Mouse (Mus musculus) hindlimb bud, embryonic 11.5 days (tissue): ENCODE results near the gene Bcl11b.

Experiments
- DNase-seq: peaks from one replicate; pipeline ENCODE4 v3.0.0-alpha.2; 2012; ENCODE audit warnings: low read depth, low spot score; ENCODE audit errors: extremely low spot score

The Bcl11b gene

GRCm38 (mm10) chr12:107974504-107974903, 28.9 kb downstream of the Bcl11b start:
- DNase-seq: no peak

GRCm38 (mm10) chr12:107973556-107974140, 29.8 kb downstream of the Bcl11b start:
- no peak for DNase-seq

DNA sequence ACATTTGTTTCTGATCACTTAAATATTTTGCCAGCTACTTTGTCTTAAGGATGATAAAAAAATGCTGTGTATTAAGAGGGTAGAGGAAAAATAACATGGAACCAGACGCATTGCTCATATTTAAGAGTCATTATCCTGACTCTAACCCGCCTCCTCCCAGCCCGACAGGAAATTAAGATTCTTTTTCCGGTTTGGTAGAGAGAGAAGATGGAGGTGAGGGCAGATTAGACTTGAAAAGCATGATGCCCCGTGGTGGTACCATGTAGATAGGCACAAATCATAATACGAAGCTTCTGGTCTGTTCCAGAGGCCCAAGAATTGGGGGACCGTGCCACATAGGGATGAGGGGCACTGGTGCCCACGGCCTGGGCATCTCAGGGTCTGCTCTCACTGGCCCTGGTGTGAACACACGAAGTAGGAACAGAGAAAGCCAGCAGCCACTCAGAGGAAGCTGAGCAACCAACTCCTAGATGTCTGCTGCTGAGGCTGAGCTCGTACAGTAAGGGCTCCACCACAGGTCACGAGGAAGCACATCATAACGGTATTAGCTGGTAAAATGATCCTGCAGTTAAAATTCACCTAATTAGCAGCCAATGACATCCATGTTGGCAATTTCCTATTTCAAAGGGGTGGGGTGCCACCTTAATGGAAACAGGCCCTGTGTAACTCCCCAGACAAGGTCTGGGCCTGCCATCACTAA, 32.2 kb downstream of the Bcl11b start:
- DNase-seq: no peak

GRCm38 (mm10) chr12:107970637-107971036, 32.8 kb downstream of the Bcl11b start:
- no peak for DNase-seq

DNA sequence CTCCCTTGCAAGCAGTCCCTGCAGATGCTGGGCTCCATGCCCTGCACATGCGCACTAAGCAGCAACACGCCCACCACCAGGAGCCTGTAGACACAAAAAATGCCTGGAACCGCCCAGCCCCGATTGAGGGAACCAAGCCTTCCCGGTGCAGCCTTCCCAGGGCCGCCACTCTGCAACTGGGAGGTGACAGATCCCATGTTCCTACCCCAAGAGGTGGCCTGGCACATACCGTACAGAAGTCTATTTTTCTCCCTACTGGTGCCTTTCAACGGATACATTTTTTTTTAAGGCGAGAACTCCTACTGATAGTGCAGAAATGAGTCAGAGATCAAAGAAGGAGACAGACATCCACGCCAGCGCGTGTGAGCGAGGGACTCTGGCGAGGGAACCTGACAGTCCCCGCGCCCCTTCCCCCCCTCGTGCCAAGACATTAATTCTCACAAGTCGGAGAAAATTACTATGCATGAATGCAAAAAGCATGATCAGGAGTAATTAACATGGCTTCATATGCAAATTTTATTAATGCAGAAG, 33.5 kb downstream of the Bcl11b start:
- no peak for DNase-seq

DNA sequence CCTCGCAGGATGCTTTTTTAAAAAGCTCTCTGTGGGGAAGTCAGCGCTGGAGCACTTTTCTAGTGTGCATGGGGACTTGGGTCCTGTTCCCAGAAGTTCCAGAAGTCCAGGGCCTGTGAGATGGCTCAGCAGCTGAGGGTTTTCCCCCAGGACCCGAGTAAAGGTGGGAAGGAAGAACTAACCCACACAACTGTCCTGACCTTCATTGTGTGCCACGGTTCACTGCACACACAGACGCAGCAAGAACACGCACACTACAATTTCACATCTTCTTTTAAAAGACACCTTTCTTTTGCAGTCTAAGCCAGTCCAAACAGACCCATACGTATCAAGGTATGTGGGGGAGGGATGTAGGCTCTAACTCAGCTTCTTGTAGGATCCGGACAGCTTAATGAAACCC, 34.3 kb downstream of the Bcl11b start:
- no peak for DNase-seq

DNA sequence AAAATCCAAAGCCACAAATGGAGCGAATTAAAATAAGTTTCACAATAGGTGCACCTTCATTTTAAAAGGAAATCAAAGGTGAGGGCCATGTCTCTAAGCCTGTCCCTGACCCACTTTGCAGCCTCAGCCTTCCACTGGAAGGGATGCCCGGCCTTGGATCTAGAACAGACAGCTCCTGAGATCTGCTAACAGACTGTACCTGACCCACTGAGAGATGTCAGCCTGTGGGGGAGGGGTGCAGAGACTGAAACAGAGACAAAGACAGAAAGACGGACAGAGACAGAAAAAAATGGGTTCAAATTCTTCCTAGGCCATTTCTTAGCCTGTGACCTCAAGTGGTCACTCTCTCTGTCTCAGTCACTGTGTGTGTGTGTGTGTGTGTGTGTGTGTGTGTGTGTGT, 35.1 kb downstream of the Bcl11b start:
- no peak for DNase-seq

- DNase-seq: no peak
Observed at GRCm38 (mm10) chr12:107967026-107967425, 36.4 kb downstream of the Bcl11b start.

DNA sequence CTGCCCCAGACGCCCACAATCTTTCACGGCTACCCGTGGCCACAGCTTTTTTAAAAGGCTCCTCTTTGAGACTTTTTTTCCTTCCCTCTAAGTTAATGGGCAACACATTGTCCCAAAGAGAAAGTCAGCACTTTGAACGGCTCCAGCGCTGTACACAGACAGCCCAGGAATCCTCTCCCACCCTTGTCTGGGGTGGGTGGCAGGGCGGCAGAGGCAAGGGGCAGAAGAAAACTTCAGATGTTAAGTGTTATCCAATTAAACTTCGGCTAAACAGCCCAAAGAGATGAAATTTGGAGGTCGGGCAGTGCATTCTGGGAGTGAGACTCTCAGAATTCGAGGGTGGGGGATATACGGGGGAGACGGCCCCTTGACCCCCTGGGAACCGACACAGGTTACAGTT, 38.3 kb downstream of the Bcl11b start:
- no peak for DNase-seq

DNA sequence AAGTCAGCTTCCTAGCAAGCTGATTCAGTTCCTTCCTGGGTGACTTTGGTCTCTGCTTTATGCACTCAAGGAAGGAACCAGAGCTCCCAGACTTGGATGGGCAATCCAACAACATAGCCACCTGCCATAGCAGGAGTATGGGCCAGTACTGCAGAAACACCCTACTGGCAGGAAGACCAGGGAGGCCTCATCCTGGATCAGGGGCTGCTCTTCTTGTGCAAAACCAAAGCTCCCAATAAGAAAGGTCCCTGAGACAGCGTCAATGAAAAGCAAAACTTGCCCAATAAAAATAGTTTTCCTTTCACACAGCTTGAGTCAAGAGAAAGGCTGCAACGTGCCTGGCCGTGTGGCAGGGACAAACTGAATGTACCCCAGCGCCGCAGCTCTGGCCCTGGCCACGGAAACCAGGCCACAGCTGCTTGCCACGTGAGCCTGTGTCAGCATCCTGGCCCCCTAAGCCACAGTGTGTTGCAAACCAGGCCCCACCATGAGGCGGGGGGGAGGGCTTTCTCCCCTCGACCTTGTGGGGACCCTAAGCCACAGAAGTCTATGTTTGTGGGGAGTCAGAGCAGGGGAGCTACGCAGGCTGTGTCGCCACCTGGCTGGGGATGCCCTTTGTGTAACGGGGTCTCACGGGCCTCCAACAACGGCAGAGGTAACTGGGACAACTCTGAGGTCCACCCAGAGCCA, 38.9 kb downstream of the Bcl11b start:
- no peak for DNase-seq

DNA sequence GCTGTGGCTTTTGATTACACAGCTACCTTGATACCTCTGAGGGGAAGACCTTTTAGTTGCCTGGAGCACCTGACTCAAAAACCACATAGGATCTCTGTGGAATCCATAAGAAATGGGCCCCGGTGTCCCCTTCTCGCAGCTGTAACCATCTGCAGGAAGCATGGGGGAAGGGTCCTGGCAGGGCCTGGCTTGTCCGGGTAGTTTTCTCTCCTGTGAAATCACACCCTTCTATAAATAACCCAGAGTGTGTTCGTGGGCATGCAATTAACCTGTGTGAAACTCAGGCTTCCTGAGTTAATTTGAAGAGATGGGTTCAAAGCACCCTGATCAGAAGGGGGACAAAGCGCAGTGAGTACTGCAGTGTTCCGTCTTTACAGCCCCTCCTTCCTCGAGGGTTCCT, 40.5 kb downstream of the Bcl11b start:
- DNase-seq: no peak

DNA sequence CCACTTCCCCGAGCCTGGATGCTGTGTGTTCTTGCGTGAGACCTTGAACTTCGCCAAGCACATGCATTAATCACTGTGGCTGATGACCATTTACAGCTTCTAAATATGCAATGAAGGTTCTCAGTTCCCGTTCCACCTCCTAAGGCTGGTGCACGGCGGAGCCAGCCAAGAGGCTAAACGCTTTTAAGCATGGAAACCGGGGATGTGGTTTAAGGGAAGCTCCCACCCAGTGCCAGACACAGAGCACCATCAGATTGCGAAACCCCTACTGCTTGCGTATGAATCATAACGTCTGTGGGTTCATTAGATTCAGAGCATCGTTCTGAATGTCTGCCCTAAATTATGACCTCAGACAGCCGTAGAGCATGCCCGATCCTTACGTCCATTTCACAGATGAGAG, 41.6 kb downstream of the Bcl11b start:
- no peak for DNase-seq

DNA sequence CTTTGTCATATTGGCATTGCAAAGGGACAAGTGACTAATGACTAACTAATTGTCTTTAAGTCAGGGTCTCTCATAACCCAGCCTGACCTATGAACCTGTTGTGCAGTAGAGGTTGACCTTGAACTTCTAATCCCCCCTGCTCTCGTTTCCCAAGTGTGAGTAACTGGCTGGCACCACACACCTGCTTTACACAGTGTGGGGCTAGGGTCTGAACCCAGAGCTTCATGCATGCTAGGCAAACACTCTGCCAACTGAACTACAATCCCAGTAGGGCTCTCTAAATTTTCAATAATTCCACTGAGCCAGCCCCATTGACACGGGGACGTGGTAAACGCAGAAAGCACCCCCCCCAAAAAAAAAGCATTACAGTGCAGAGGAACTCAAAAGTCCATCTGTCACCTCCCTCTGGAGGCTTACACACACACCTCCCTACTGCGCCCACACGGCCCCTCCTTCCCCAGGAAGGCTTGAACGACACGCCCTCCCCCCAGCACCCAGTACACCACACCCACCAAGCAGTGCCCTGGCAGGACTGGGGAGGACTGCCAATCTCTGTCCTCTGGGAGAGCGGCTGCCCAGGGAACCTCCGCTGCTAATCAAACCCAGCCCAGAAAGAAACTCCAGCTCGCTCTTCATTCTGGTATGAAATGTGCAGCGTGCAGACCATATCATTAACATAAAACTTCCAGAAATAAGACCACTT, 42.5 kb downstream of the Bcl11b start:
- no peak for DNase-seq

- no peak for DNase-seq
Observed at GRCm38 (mm10) chr12:107960365-107960764, 43.0 kb downstream of the Bcl11b start.

GRCm38 (mm10) chr12:107959872-107960271, 43.5 kb downstream of the Bcl11b start:
- DNase-seq: no peak

GRCm38 (mm10) chr12:107953044-107953684, 50.2 kb downstream of the Bcl11b start:
- no peak for DNase-seq

- no peak for DNase-seq
Observed at GRCm38 (mm10) chr12:107952318-107952724, 51.1 kb downstream of the Bcl11b start.

DNA sequence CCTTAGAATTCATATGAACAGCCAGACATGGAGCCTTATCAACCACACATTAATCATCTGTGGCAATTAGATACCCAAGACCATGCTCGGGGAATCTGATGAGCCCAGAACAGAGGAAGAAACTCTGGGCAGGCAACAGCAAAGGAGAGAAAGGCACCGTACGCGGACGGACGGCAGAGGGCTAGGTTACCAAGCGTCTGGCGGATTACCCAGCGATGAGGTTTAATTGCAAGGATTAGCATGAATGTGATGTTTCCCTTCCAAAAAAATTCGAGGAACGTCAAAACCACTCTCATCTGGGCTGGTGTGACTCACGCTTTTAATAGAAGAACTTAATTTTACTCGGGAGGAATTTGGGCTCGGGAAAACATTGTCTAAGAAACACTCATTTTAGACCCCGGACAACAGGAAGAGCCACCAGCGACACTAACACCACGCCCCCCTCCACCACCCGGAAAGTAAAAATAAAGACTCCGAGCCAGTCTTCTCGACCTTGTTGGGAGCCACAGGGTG, 52.7 kb downstream of the Bcl11b start:
- no peak for DNase-seq

- DNase-seq: no peak
Observed at GRCm38 (mm10) chr12:107949416-107949815, 54.0 kb downstream of the Bcl11b start.

GRCm38 (mm10) chr12:107942100-107942499, 61.3 kb downstream of the Bcl11b start:
- DNase-seq: no peak

DNA sequence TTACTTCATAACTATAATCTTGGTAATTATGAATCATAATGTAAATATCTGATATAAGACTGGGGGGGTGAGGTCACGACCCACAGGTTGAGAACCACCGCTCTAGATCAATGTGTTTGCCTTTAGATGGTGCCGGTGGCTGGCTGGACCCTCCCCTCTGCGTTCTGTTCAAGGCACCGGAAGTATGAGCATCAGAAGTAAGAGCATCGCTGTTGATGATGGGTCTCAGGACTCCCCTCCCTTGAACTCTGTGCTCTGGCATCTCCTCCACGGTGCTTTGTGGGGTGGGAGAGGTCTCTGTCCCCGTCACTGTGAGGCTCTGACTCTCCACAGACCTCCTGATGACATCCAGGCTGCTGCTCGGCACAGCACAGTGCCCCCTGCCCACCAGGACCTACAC, 62.6 kb downstream of the Bcl11b start:
- DNase-seq: no peak
